ENCODE assay signal across 19 mouse cellular contexts in genomic region chr7:112439846-112440245, GRCm38 (mm10). TPM values are rescaled to one million over a fixed set of nuclear protein-coding genes. Genes with fewer than 3 reads are reported as not detected.
DNase-seq lines count a peak whose midpoint lies in the region; ATAC-seq lines count a peak whose summit lies in the region.
"Had no signal": no experiment of that assay in that cellular context is flagged by ENCODE, and none has a peak within 500 bp of the region (broad histone marks: within the 10 kb centered on the region; RNA-seq: fewer than 3 reads in every experiment).

No protein-coding gene starts in this region.

- no peaks in the 10 kb centered on the region for H3K27me3 ChIP-seq in kidney, embryonic 15.5 days
- H3K27me3 ChIP-seq: embryonic facial prominence, embryonic 13.5 days; forebrain, embryonic 13.5 days; heart, embryonic 15.5 days; hindbrain, embryonic 13.5 days had no signal

- peak; percentile 29 to 46 for DNase-seq in cerebellum, postnatal 10 days
- DNase-seq in cerebellum, adult 9-11 months: no peak
- no peak for DNase-seq in kidney, adult 8-10 months
- peak; percentile 18 for DNase-seq in lung, postnatal 14 days
- DNase-seq in lung, postnatal 4 days: no peak
- no peak for DNase-seq in right cerebral cortex, postnatal 10 days (ENCODE audit: low spot score in 2 of 2)
- DNase-seq: adrenal gland, postnatal 10 days; cerebellum, adult 8-10 months; forebrain, postnatal 0 days; gastrocnemius, postnatal 14 days; heart, adult 2 months; heart, postnatal 14 days had no signal

- H3K27ac ChIP-seq in kidney, embryonic 15.5 days: 0 out of 2 replicates have a peak overlapping the region, but pooled peaks have one; percentile 23
- H3K27ac ChIP-seq: embryonic facial prominence, embryonic 13.5 days; forebrain, embryonic 13.5 days; heart, adult 2 months; heart, embryonic 15.5 days; hindbrain, embryonic 13.5 days; hindbrain, postnatal 0 days had no signal

- no peak overlapping the region for H3K4me3 ChIP-seq in kidney, embryonic 15.5 days (replicated peaks)
- H3K4me3 ChIP-seq: embryonic facial prominence, embryonic 13.5 days; forebrain, embryonic 13.5 days; heart, adult 2 months; heart, embryonic 15.5 days; hindbrain, embryonic 13.5 days had no signal

- no peak overlapping the region for H3K4me2 ChIP-seq in kidney, embryonic 15.5 days
- H3K4me2 ChIP-seq: embryonic facial prominence, embryonic 13.5 days; forebrain, embryonic 13.5 days; heart, embryonic 11.5 days; heart, embryonic 15.5 days; hindbrain, embryonic 13.5 days had no signal

- no peak overlapping the region for H3K9ac ChIP-seq in kidney, embryonic 15.5 days
- H3K9ac ChIP-seq: embryonic facial prominence, embryonic 13.5 days; forebrain, embryonic 13.5 days; forebrain, postnatal 0 days; heart, embryonic 15.5 days; hindbrain, embryonic 13.5 days had no signal

- WGBS in kidney, embryonic 15.5 days: 35% methylated on average over 3 of the region's 3 CpGs

- H3K36me3 ChIP-seq in kidney, embryonic 15.5 days: peaks cover 10% of the 10 kb centered on the region

- peaks cover 40% of the 10 kb centered on the region for H3K4me1 ChIP-seq in kidney, embryonic 15.5 days

- no peak for ATAC-seq in kidney, embryonic 15.5 days (replicated peaks; ENCODE audit: low FRiP score)
- ATAC-seq: forebrain, embryonic 13.5 days; forebrain, postnatal 0 days; hindbrain, postnatal 0 days had no signal

- H3K9me3 ChIP-seq in kidney, embryonic 15.5 days (replicated peaks): peaks cover 8% of the 10 kb centered on the region

RNA-seq across cellular contexts. Expression of gene Parva, which starts 12.5 kb away (rescaled TPM):
- 103 and 107 TPM in 2 replicates for polyA plus RNA-seq in kidney, embryonic 15.5 days (2015; fragmentation: Nextera tagmentation; extraction: Ambion mirVana)

Comparison
In these comparisons a context has a peak if more than half of its experiments do, and no peak if none do; other contexts are left out.
1. DNase-seq: peak in cerebellum, postnatal 10 days (2 of 2) and lung, postnatal 14 days (single experiment); none in cerebellum, adult 9-11 months (single experiment), kidney, adult 8-10 months (0 of 2), lung, postnatal 4 days (0 of 2) and right cerebral cortex, postnatal 10 days (0 of 2).